Mouse (Mus musculus): ENCODE results near the gene Pard3b.
A peak's percentile ranks its signal among the peaks of the same experiment; 100 is the strongest.

Pard3b gene

GRCm38 (mm10) chr1:62644631-62645278 lies 1006.1 kb downstream of the Pard3b start:
- Histone ChIP-seq H3K27me3 (ENCODE audit: insufficient read depth, low read length) (no peaks in the 10 kb centered on the region), H3K4me1 (replicated peaks; ENCODE audit: low read depth, low read length) (peaks cover 23% of the 10 kb centered on the region), H3K9me3 (ENCODE audit: low read length) (peaks cover 23% of the 10 kb centered on the region), H3K36me3 (ENCODE audit: insufficient read depth, low read length) (no peaks in the 10 kb centered on the region), H3K4me3 (replicated peaks; ENCODE audit: low read length) (no peak overlapping the region)
- TF ChIP-seq CTCF (conservative IDR thresholded peaks at IDR 0.05; ENCODE audit: low read length) (no peak), NANOG (IDR thresholded peaks at IDR 0.05; ENCODE audit: borderline replicate concordance, low read length) (no peak), POU5F1 (IDR thresholded peaks at IDR 0.05; ENCODE audit: borderline replicate concordance, low read length) (no peak)

- Histone ChIP-seq H3K4me3 (replicated peaks; ENCODE audit: low read length) (no peak overlapping the region), H3K9me3 (ENCODE audit: low read length) (peaks cover 23% of the 10 kb centered on the region), H3K36me3 (ENCODE audit: insufficient read depth, low read length) (no peaks in the 10 kb centered on the region), H3K27me3 (ENCODE audit: insufficient read depth, low read length) (no peaks in the 10 kb centered on the region), H3K4me1 (replicated peaks; ENCODE audit: low read depth, low read length) (peaks cover 32% of the 10 kb centered on the region)
- TF ChIP-seq CTCF (conservative IDR thresholded peaks at IDR 0.05; ENCODE audit: low read length) (no peak), POU5F1 (IDR thresholded peaks at IDR 0.05; ENCODE audit: borderline replicate concordance, low read length) (no peak), NANOG (IDR thresholded peaks at IDR 0.05; ENCODE audit: borderline replicate concordance, low read length) (no peak)
Observed at GRCm38 (mm10) chr1:62646812-62647211, 1008.2 kb downstream of the Pard3b start.

- Histone ChIP-seq H3K4me1 (replicated peaks; ENCODE audit: low read depth, low read length) (peaks cover 32% of the 10 kb centered on the region), H3K9me3 (ENCODE audit: low read length) (peaks cover 16% of the 10 kb centered on the region), H3K36me3 (ENCODE audit: insufficient read depth, low read length) (no peaks in the 10 kb centered on the region), H3K27me3 (ENCODE audit: insufficient read depth, low read length) (no peaks in the 10 kb centered on the region), H3K4me3 (replicated peaks; ENCODE audit: low read length) (no peak overlapping the region)
- TF ChIP-seq POU5F1 (IDR thresholded peaks at IDR 0.05; ENCODE audit: borderline replicate concordance, low read length) (no peak), CTCF (conservative IDR thresholded peaks at IDR 0.05; ENCODE audit: low read length) (no peak), NANOG (IDR thresholded peaks at IDR 0.05; ENCODE audit: borderline replicate concordance, low read length) (no peak)
Observed at GRCm38 (mm10) chr1:62648116-62648515, 1009.5 kb downstream of the Pard3b start.

GRCm38 (mm10) chr1:62648591-62648990 lies 1010.0 kb downstream of the Pard3b start:
- peaks cover 12% of the 10 kb centered on the region for H3K9me3 ChIP-seq (ENCODE audit: low read length)
- no peaks in the 10 kb centered on the region for H3K36me3 ChIP-seq (ENCODE audit: insufficient read depth, low read length)
- H3K27me3 ChIP-seq (ENCODE audit: insufficient read depth, low read length): no peaks in the 10 kb centered on the region
- H3K4me1 ChIP-seq (replicated peaks; ENCODE audit: low read depth, low read length): peaks cover 32% of the 10 kb centered on the region
- no peak overlapping the region for H3K4me3 ChIP-seq (replicated peaks; ENCODE audit: low read length)
- no peak for TF ChIP-seq NANOG (IDR thresholded peaks at IDR 0.05; ENCODE audit: borderline replicate concordance, low read length)

DNA sequence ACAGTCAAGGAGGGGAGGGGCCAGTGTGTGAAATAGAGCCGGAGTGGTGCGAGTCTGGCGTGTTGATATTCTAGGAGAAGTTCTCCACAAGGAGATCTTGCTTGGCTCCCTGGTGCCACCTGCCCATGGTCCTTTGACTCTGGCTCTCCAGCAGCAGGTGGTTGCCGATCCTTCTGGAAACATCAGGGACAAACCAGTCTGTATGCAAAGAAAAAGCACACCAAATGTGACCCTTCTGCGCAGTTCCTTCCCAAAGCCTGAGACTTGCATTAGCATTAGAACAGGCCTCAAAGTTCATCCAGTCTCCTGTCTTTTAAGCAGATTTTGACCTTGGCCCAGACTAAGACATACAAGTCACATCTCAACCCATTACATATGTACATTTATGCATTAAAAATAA lies 1011.9 kb downstream of the Pard3b start:
- Histone ChIP-seq H3K27me3 (ENCODE audit: insufficient read depth, low read length) (peaks cover 5% of the 10 kb centered on the region; the same call in 1 of the 2 replicates), H3K9me3 (ENCODE audit: low read length) (no peaks in the 10 kb centered on the region), H3K36me3 (ENCODE audit: insufficient read depth, low read length) (no peaks in the 10 kb centered on the region), H3K4me3 (replicated peaks; ENCODE audit: low read length) (no peak overlapping the region), H3K4me1 (replicated peaks; ENCODE audit: low read depth, low read length) (peaks cover 32% of the 10 kb centered on the region)
- TF ChIP-seq CTCF (conservative IDR thresholded peaks at IDR 0.05; ENCODE audit: low read length): no peak
- no peak for TF ChIP-seq NANOG (IDR thresholded peaks at IDR 0.05; ENCODE audit: borderline replicate concordance, low read length)
- TF ChIP-seq POU5F1 (IDR thresholded peaks at IDR 0.05; ENCODE audit: borderline replicate concordance, low read length): no peak

GRCm38 (mm10) chr1:62654436-62654835 lies 1015.8 kb downstream of the Pard3b start:
- Histone ChIP-seq H3K9me3 (ENCODE audit: low read length) (no peaks in the 10 kb centered on the region), H3K27me3 (ENCODE audit: insufficient read depth, low read length) (peaks cover 13% of the 10 kb centered on the region), H3K36me3 (ENCODE audit: insufficient read depth, low read length) (no peaks in the 10 kb centered on the region), H3K4me3 (replicated peaks; ENCODE audit: low read length) (no peak overlapping the region), H3K4me1 (replicated peaks; ENCODE audit: low read depth, low read length) (peaks cover 13% of the 10 kb centered on the region)
- TF ChIP-seq NANOG (IDR thresholded peaks at IDR 0.05; ENCODE audit: borderline replicate concordance, low read length): no peak

GRCm38 (mm10) chr1:62664960-62665645 lies 1026.5 kb downstream of the Pard3b start:
- peaks cover 4% of the 10 kb centered on the region for H3K27me3 ChIP-seq (ENCODE audit: insufficient read depth, low read length)
- no peaks in the 10 kb centered on the region for H3K9me3 ChIP-seq (ENCODE audit: low read length)
- peaks cover 25% of the 10 kb centered on the region for H3K4me1 ChIP-seq (replicated peaks; ENCODE audit: low read depth, low read length)
- no peak for TF ChIP-seq NANOG (IDR thresholded peaks at IDR 0.05; ENCODE audit: borderline replicate concordance, low read length)
- H3K36me3 ChIP-seq (ENCODE audit: insufficient read depth, low read length): no peaks in the 10 kb centered on the region
- peak overlapping the region; percentile 51 for H3K4me3 ChIP-seq (replicated peaks; ENCODE audit: low read length)

GRCm38 (mm10) chr1:62665771-62666730 lies 1027.4 kb downstream of the Pard3b start:
- no peak for TF ChIP-seq CTCF (conservative IDR thresholded peaks at IDR 0.05; ENCODE audit: low read length)
- no peak for TF ChIP-seq POU5F1 (IDR thresholded peaks at IDR 0.05; ENCODE audit: borderline replicate concordance, low read length)
- no peak for TF ChIP-seq NANOG (IDR thresholded peaks at IDR 0.05; ENCODE audit: borderline replicate concordance, low read length)
- no peak overlapping the region for H3K4me3 ChIP-seq (replicated peaks; ENCODE audit: low read length)
- H3K9me3 ChIP-seq (ENCODE audit: low read length): no peaks in the 10 kb centered on the region
- H3K4me1 ChIP-seq (replicated peaks; ENCODE audit: low read depth, low read length): peaks cover 25% of the 10 kb centered on the region
- no peaks in the 10 kb centered on the region for H3K36me3 ChIP-seq (ENCODE audit: insufficient read depth, low read length)
- 0 out of 2 replicates have a peak, but pooled peaks cover 2% of the 10 kb centered on the region for H3K27me3 ChIP-seq (ENCODE audit: insufficient read depth, low read length)
